8 mouse cellular contexts compared by ENCODE assay signal in the genomic region with DNA sequence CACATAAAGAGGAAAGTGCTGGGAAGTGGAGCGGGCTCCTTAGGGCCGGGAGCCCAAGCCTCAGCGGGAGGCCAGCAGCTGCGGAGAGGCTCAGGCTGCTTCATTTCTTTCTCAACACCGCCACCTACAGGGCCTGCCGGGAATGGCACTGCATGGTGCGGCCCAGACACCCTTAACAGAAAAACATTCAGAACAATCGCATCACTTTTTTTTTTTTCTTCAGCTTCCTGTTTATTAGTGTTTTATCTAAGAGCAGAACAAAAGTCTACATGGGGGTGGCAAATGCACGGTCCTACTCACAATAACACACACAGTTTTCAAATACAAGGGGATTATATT.
DNase-seq lines count a peak whose midpoint lies in the region; ATAC-seq and TF ChIP-seq lines count a peak whose summit lies in the region.

No protein-coding gene starts in this region.

- H3K4me3 ChIP-seq in cortical plate, adult 2 months (ENCODE audit: insufficient read depth, low read length): no peak overlapping the region

- peak; percentile 97 for DNase-seq in gastrocnemius, postnatal 10 days
- DNase-seq in left cerebral cortex, adult 9 months (ENCODE audit: low spot score in 2 of 2): peak; percentile 30 to 93
- peak; percentile 94 for DNase-seq in right cerebral cortex, postnatal 14 days
- DNase-seq in urinary bladder, postnatal 36 days (ENCODE audit: low spot score in 2 of 2): peak; percentile 92 to 93

- no peak overlapping the region for H3K27ac ChIP-seq in cortical plate, adult 2 months (ENCODE audit: insufficient read depth, low read length)

- no peaks in the 10 kb centered on the region for H3K4me1 ChIP-seq in cortical plate, adult 2 months (ENCODE audit: control insufficient read depth, insufficient read depth, low read length)

- ATAC-seq in activated CD4-positive, CD25-positive, alpha-beta regulatory T cell, adult 4 months: peak; percentile 81
- peak; percentile 88 for ATAC-seq in inflammation-experienced regulatory T-cells, adult 6 months
- peak; percentile 85 for ATAC-seq in megakaryocyte-erythroid progenitor cell, adult 5-6 weeks (replicated peaks; ENCODE audit: low FRiP score, low TSS enrichment, poor library complexity, severe bottlenecking)

- TF ChIP-seq POLR2A in cortical plate, adult 2 months (IDR thresholded peaks at IDR 0.05; ENCODE audit: extremely low read depth, insufficient read depth, low read length): no peak

- peak; percentile 94 for TF ChIP-seq CTCF in cortical plate, adult 2 months (IDR thresholded peaks at IDR 0.05; ENCODE audit: extremely low read depth, insufficient read depth, low read length)
